1 mouse cellular context compared by ENCODE assay signal in genomic region chr16:18628206-18628947, GRCm38 (mm10).
TF ChIP-seq lines count a peak whose summit lies in the region.

No protein-coding gene starts in this region.

TF ChIP-seq in MEL, 35 proteins besides CTCF, POLR2A, EP300 and RAD21:
- TF ChIP-seq USF1 (IDR thresholded peaks at IDR 0.05; ENCODE audit: low read depth, low read length) (no peak), ZNF384 (IDR thresholded peaks at IDR 0.05; ENCODE audit: low read depth, low read length) (no peak), E2F4 (IDR thresholded peaks at IDR 0.05; ENCODE audit: borderline replicate concordance, low read depth, low read length) (no peak), USF2 (IDR thresholded peaks at IDR 0.05; ENCODE audit: borderline replicate concordance in 1 of 2, insufficient read depth in 1 of 2, low read depth in 1 of 2, low read length in 2 of 2) (no peak), ELF1 (IDR thresholded peaks at IDR 0.05; ENCODE audit: low read depth, low read length) (no peak), HCFC1 (IDR thresholded peaks at IDR 0.05; ENCODE audit: low read depth, low read length) (no peak), NELFE (IDR thresholded peaks at IDR 0.05; ENCODE audit: low read depth, low read length) (no peak), MAX (IDR thresholded peaks at IDR 0.05; ENCODE audit: low read length) (no peak), TBP (IDR thresholded peaks at IDR 0.05; ENCODE audit: low read depth, low read length) (no peak), SIN3A (IDR thresholded peaks at IDR 0.05; ENCODE audit: low read length) (no peak), SMC3 (IDR thresholded peaks at IDR 0.05; ENCODE audit: low read depth, low read length) (no peak), MYB (IDR thresholded peaks at IDR 0.05; ENCODE audit: low read depth, low read length) (no peak), ZC3H11A (IDR thresholded peaks at IDR 0.05; ENCODE audit: low read depth, low read length) (no peak), TAL1 (IDR thresholded peaks at IDR 0.05; ENCODE audit: low read length) (no peak)
